Mouse (Mus musculus): ENCODE results near the gene Dus2.

DNA sequence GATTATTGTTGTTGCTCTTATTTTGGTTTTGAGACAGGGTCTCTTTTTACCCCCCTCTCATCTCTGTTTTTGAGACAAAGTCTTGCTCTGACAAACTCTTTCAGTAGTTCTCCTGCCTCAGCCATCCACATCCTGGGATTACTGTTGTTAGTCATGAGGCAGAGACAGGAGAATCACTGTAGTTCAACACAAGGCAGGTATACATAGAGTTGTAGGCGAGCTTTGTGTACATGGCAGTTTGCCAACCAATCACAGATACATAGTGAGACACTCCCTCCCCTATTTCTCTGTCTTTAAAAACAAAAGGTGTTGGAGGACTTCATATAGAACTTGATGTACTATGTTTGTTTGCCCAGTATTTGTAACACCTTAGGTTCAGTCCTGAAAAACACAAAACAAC, 83.5 kb downstream of the Dus2 start:
- TF ChIP-seq MAX (IDR thresholded peaks at IDR 0.05; ENCODE audit: low read depth) (no peak), MYOD1 (IDR thresholded peaks at IDR 0.05; ENCODE audit: control insufficient read depth in 1 of 3, insufficient read length in 2 of 3, low read depth in 2 of 3) (no peak), POLR2A (IDR thresholded peaks at IDR 0.05; ENCODE audit: insufficient read length, low read depth) (no peak), CEBPB (IDR thresholded peaks at IDR 0.05; ENCODE audit: insufficient read depth, poor library complexity, severe bottlenecking) (no peak), MYOG (IDR thresholded peaks at IDR 0.05; ENCODE audit: control insufficient read depth in 1 of 3, insufficient read depth in 1 of 3, insufficient read length in 2 of 3, low read depth in 2 of 3) (no peak), POLR2AphosphoS2 (IDR thresholded peaks at IDR 0.05; ENCODE audit: insufficient read length, low read depth) (no peak), TCF3 (IDR thresholded peaks at IDR 0.05; ENCODE audit: insufficient read length, low read depth) (no peak), E2F4 (IDR thresholded peaks at IDR 0.05; ENCODE audit: insufficient read depth) (no peak), SRF (IDR thresholded peaks at IDR 0.05; ENCODE audit: control insufficient read depth, insufficient read length, low read depth) (no peak), REST (IDR thresholded peaks at IDR 0.05; ENCODE audit: insufficient read depth, insufficient read length) (no peak)

All from myocyte (in vitro differentiated cells).